Mouse (Mus musculus): ENCODE measurements at regions not wholly inside any gene's neighbourhood (a gene's known extent, or its start where the extent isn't known, plus 50 kb on each side); places are given as distances from the start of the nearest gene placed in this dataset.
"Not testable (repeated sequence)": the region's sequence is repeated elsewhere in the genome, so short reads cannot be mapped to it uniquely, and the experiment has no call there.

GRCm38 (mm10) chr19:9338971-9339370 is 203.5 kb upstream of the Asrgl1 start:
- DNase-seq (ENCODE audit: low spot score in 2 of 2), result not testable (repeated sequence)

GRCm38 (mm10) chr19:9337447-9337846 is 202.0 kb upstream of the Asrgl1 start:
- not testable (repeated sequence) for DNase-seq (ENCODE audit: low spot score in 2 of 2)

GRCm38 (mm10) chr19:9317932-9318331 is 182.5 kb upstream of the Asrgl1 start:
- DNase-seq (ENCODE audit: low spot score in 2 of 2), result not testable (repeated sequence)

DNA sequence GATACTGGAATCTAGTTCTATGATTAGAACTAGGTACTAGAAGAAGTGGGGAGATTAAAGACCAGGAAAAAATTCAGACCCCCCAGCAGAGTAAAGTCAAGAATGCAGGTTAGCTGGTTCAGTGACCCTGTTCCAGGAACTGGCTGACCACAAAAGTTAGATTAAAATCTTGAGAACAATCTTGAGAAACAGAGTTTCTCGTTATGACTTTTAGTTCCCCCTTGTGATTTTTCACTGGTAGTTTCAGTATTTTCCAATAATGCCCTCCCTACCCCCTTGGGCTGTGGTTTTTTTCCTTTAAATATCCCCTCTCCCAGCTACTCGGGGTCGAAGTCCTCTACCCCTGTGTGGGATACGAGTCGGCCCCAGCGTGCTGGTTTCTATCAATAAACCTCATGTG is 180.7 kb upstream of the Asrgl1 start:
- not testable (repeated sequence) for DNase-seq (ENCODE audit: low spot score in 2 of 2)

DNA sequence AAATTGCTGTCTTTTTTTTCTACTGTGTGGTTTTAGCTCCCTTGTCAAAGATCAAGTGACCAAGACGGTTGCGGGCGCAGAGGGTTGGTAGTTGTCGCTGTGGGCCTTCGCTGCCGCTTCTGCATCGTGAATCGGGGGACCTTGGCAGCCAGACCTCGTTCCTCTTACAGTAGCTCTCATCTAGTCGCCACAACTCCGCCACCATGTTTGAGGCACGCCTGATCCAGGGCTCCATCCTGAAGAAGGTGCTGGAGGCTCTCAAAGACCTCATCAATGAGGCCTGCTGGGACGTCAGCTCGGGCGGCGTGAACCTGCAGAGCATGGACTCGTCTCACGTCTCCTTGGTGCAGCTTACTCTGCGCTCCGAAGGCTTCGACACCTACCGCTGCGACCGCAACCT is 147.7 kb upstream of the Asrgl1 start:
- peak; percentile 1 to 3 for DNase-seq (ENCODE audit: low spot score in 2 of 2)

DNA sequence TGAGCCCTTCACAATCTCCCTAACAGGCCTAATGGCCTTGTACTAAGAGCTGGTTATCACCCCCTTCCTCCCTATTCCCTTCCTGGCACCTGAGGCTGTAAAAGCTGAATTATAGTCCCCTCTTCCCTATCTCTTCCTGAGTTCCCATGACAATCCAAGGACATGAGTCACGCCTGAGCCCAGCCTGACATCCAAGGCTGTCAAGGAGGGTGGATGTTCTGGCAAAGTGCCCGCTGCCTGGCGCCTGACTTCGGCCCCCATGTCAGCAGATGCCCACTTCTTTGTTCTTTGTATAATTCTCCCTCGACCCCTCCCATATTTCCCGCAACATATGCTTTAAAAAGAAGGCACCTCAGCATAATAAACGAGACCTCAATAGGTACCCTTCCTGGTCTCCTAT is 99.2 kb upstream of the Asrgl1 start:
- not testable (repeated sequence) for DNase-seq (ENCODE audit: low spot score in 2 of 2)
